Mouse (Mus musculus) megakaryocyte, adult 5-6 weeks (primary cell): ENCODE measurements around the gene Tbata. TPM values are rescaled to one million over a fixed set of nuclear protein-coding genes. Genes with fewer than 3 reads are reported as not detected.

Experiments
- ATAC-seq: 2 replicates; pipeline ENCODE4 v1.8.0; 2016; ENCODE audit warnings: mild to moderate bottlenecking, inconsistent platforms; ENCODE audit not compliant: poor library complexity, severe bottlenecking
- total RNA-seq, 2 experiments: library from RNA; stranded (forward) in 1 of 2; stranded (reverse) in 1 of 2; fragments of 153-499, 151-499 nt in 1 of 2; fragments of 221-1000, 200-1000 nt in 1 of 2; gene quantifications; 2 replicates each; pipeline versions ENCODE4 v1.2.3 to v1.2.4; 2015 to 2017

Tbata gene
- total RNA-seq (2015), result not detected in 2 replicates
- not detected in 2 replicates for total RNA-seq (2017)

DNA sequence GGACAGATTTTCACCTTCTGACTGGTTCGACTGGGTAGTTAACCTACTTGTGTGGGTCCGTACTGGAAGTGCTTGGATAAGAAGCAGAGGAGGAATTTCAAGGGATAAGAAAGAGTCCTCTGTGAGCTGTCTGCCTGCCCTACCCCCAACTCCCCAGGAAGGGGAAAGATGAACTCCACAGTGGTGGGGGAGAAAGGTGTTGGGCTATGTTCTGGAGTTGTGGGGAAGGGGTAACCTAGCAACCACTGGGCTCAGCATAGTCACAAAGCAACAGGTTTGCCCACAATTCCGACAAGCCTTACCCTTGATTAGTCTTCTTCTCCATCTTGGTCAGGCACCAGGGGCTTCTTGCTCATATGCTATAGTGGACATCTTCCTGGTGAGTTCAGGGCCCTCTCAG, at the start of gene Tbata:
TSS of gene Tbata (plus strand) at position 301 of the 400 bp plus-strand sequence.
- no peak for ATAC-seq

DNA sequence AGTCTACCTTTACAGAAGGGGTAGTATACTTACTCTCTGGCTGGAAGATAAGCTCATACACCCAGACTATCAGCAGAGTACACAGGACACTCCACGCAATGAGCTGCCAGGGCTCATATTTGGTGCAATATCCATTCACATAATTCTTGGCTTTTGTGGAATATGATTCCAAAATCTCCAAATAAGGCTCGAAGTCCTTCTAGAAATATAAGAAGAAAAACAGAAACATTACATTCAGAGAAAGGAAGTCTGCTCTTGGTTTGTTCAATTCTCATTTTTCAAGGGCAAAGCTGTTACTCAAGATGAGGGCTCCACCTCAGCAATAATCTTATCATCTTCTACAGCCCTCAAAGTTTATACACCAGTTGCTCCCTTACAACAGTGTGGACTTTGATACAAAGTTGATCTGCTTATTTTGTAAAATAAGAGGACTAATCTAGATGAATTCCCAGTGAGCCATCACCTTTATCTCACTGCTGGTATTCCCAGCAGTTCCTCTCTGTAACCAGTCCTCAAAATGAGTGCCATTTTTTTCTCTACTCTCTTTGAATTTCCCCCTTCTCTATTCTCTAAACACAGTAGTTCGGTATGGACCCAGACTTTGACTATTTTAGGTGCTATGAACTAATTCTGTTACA, 48.4 kb upstream of the Tbata start:
- ATAC-seq, result no peak

DNA sequence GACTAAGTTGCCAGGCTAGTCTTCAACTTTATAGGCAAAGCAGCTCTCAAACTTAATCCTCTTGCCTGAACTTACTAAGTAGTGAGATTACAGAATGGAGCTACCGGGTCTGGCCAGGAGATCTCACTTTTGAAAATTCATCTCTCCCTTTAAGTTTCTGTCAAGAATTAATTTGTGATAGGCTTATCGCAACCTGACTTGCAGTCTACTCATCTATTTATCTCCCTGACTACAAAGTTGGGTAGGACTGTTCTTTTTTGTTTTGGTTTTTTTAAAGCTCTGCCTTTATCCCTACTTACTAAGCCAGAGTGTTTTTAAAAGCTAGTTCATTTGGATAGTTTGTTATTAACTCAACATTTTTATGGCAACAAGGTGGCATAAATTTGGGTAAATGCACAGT, 47.3 kb upstream of the Tbata start:
- ATAC-seq, result no peak

GRCm38 (mm10) chr10:61128701-61129365, 42.9 kb upstream of the Tbata start:
- no peak for ATAC-seq

GRCm38 (mm10) chr10:61130959-61131358, 40.8 kb upstream of the Tbata start:
- no peak for ATAC-seq

DNA sequence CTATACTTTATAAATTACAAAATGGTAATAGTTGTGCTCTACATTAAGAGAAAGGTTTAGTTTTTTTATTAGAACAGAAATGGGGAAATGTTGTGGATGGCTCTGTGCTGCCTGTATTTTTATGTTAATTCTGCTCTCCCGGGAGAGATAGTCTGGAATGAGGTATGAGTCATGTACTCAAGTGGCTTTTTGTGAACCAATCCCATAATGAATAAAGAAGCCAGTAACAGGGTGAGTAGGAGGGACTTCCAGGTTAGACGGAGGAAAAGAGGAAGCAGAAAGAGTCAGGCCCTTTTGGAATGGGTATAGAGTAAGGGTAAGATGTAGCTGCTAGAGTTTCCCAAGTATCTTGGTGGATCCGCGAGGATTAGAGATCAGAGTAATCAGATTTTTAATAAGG, 37.7 kb upstream of the Tbata start:
- no peak for ATAC-seq

DNA sequence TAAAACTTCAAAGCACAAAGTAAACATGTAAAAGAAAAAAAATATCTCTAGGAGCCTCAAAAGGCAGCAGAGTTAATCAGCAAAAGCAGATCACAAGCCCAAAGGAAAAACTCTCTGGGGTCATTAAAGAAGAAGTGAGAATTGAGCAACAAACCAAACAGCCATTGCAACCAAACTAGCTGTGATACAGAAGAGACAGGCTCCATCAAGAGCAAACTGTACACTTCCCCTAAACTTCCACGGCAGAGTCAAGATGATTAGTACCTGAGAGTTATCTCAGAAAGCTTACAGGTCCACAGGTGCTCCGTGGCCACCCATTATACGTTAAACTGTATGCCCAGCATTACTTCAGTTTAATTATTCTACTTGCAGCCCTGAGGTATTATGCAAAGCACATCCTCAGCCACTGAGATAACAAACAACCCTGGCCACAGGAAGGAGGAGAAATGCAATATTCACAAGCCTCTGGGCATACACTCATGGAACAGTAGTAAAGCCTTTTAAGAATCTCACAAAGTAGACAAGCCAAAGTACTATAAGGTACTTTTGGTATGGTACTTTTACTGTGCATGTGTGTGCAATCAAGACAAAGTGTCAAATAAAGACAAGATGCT, 36.4 kb upstream of the Tbata start:
- peak; percentile 96 for ATAC-seq

- no peak for ATAC-seq
Observed at GRCm38 (mm10) chr10:61137567-61137966, 34.2 kb upstream of the Tbata start.

GRCm38 (mm10) chr10:61143343-61143742, 28.4 kb upstream of the Tbata start:
- ATAC-seq, result no peak

DNA sequence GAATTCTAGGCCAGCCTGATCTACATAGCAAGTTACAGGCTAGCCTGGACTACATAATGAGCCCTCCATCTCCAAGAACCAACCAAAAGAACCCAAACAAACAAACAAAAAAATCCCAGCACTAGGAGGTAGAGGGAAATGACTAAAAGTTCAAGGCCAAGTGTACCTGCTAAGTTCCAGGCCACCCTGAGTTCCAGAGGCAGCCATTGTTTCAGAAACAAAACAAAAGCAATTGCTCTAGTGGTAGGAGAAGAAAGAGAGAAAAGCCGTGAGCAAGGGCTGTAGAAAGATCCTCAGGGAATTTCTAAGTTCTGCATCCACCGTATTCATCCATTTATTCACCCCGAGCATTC, 26.0 kb upstream of the Tbata start:
- no peak for ATAC-seq

- peak; percentile 43 for ATAC-seq
Observed at GRCm38 (mm10) chr10:61146119-61146806, 25.5 kb upstream of the Tbata start.

- ATAC-seq, result peak; percentile 37
Observed at GRCm38 (mm10) chr10:61146807-61147156, 25.0 kb upstream of the Tbata start.

GRCm38 (mm10) chr10:61147157-61148040, 24.4 kb upstream of the Tbata start, which contains the start of gene Sgpl1:
TSS of gene Sgpl1 (minus strand) at chr10:61147703.
- peak; percentile 78 for ATAC-seq

- ATAC-seq, result no peak
Observed at GRCm38 (mm10) chr10:61149476-61149875, 22.3 kb upstream of the Tbata start.

- no peak for ATAC-seq
Observed at GRCm38 (mm10) chr10:61150616-61151015, 21.1 kb upstream of the Tbata start.

GRCm38 (mm10) chr10:61152131-61152530, 19.6 kb upstream of the Tbata start:
- no peak for ATAC-seq

GRCm38 (mm10) chr10:61155611-61156010, 16.1 kb upstream of the Tbata start:
- no peak for ATAC-seq

GRCm38 (mm10) chr10:61156453-61156852, 15.3 kb upstream of the Tbata start:
- ATAC-seq, result peak; percentile 56; the same call in 1 of the 2 replicates

DNA sequence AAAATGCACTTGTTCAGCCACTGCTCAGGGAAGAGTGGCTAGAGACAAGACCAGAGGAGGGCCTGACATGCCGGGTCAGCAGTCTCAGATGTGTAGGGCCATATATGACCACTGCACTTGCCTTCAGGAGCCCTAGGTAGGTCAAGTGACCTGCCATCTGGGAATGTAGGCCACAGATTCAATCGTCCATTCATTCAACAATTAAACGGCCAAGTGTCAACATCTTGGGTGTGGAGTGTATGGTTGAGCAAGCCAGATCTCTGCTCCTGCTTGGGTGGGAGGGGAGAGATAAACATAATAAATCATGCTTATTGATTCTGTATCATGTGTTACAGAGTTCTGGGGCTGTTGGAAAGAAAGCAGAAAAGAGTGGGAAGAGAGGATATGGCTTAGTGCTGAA, 13.2 kb upstream of the Tbata start:
- no peak for ATAC-seq

GRCm38 (mm10) chr10:61160089-61160488, 11.7 kb upstream of the Tbata start:
- ATAC-seq, result no peak

DNA sequence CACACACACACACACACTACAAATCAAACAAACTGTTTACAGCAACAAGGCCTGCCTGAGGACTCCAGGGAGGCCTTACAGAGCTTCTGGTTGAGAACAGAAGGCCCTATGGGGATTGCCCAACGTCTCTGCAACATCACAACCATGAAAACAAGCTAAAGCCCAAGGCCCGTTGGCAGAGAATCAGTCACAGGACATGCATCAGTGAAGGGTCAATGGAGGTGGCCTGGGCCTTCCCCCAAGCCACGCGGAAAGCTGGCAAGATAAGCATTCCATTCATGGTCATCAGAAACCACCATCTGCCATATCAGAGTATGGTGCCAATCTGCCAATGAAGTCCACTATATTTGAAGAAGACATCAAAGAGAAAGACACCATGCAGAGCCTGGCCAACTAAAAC, 11.1 kb upstream of the Tbata start:
- ATAC-seq, result no peak
